8 mouse cellular contexts compared by ENCODE assay signal in genomic region chr2:165878907-165879361, GRCm38 (mm10). TPM values are rescaled to one million over a fixed set of nuclear protein-coding genes. Genes with fewer than 3 reads are reported as not detected.
DNase-seq lines count a peak whose midpoint lies in the region; ATAC-seq and TF ChIP-seq lines count a peak whose summit lies in the region.

No protein-coding gene starts in this region.

- no peak for TF ChIP-seq POLR2A in embryonic fibroblast, embryonic 13.5 days (IDR thresholded peaks at IDR 0.05; ENCODE audit: low read depth, low read length)

- ATAC-seq in intestine, embryonic 16.5 days: no peak
- no peak for ATAC-seq in neural tube, embryonic 15.5 days (ENCODE audit: low FRiP score)

- H3K9me3 ChIP-seq in intestine, embryonic 16.5 days (ENCODE audit: control insufficient read depth, low read length): no peaks in the 10 kb centered on the region
- H3K9me3 ChIP-seq in neural tube, embryonic 15.5 days (replicated peaks): no peaks in the 10 kb centered on the region

- H3K27me3 ChIP-seq in intestine, embryonic 16.5 days (replicated peaks; ENCODE audit: control insufficient read depth, insufficient read depth, low read length): no peaks in the 10 kb centered on the region
- no peaks in the 10 kb centered on the region for H3K27me3 ChIP-seq in neural tube, embryonic 15.5 days (replicated peaks)

- H3K4me1 ChIP-seq in embryonic fibroblast, embryonic 13.5 days (ENCODE audit: control insufficient read depth, insufficient read depth, low read length): peaks cover 46% of the 10 kb centered on the region
- H3K4me1 ChIP-seq in intestine, embryonic 16.5 days (ENCODE audit: control insufficient read depth, insufficient read depth, low read length): peaks cover 87% of the 10 kb centered on the region
- H3K4me1 ChIP-seq in neural tube, embryonic 15.5 days: peaks cover 98% of the 10 kb centered on the region

- peak overlapping the region; percentile 78 for H3K4me2 ChIP-seq in intestine, embryonic 16.5 days (ENCODE audit: low read depth, low read length)
- H3K4me2 ChIP-seq in neural tube, embryonic 15.5 days: peak overlapping the region; percentile 73

- H3K4me3 ChIP-seq in layer of hippocampus, adult 2 months: peak overlapping the region; percentile 60
- no peak overlapping the region for H3K4me3 ChIP-seq in embryonic fibroblast, embryonic 13.5 days (ENCODE audit: insufficient read depth, low read length)
- H3K4me3 ChIP-seq in intestine, embryonic 16.5 days (ENCODE audit: low read length): peak overlapping the region; percentile 40
- H3K4me3 ChIP-seq in neural tube, embryonic 15.5 days (replicated peaks): peak overlapping the region; percentile 38

- no peak for DNase-seq in layer of hippocampus, adult 2 months (ENCODE audit: low spot score in 2 of 2)
- DNase-seq in layer of hippocampus, postnatal 14 days (ENCODE audit: low spot score in 2 of 2): no peak
- no peak for DNase-seq in thymus, postnatal 0 days (ENCODE audit: low spot score)
- no peak for DNase-seq in gastrocnemius, adult 8-10 months (ENCODE audit: low spot score in 2 of 2)
- no peak for DNase-seq in right cerebral cortex, adult 18-20 months

- peak overlapping the region; percentile 71 for H3K9ac ChIP-seq in intestine, embryonic 16.5 days (ENCODE audit: low read depth, low read length)
- H3K9ac ChIP-seq in neural tube, embryonic 15.5 days (replicated peaks): peak overlapping the region; percentile 53

- no peaks in the 10 kb centered on the region; the same call in 1 of the 2 replicates for H3K36me3 ChIP-seq in intestine, embryonic 16.5 days (ENCODE audit: control insufficient read depth, insufficient read depth, low read length)
- H3K36me3 ChIP-seq in neural tube, embryonic 15.5 days: peaks cover 5% of the 10 kb centered on the region

- peak overlapping the region; percentile 100 for H3K27ac ChIP-seq in layer of hippocampus, adult 2 months
- peak overlapping the region; percentile 74 for H3K27ac ChIP-seq in embryonic fibroblast, embryonic 13.5 days (ENCODE audit: insufficient read depth, low read length)
- peak overlapping the region; percentile 100 for H3K27ac ChIP-seq in intestine, embryonic 16.5 days (ENCODE audit: low read length)
- H3K27ac ChIP-seq in neural tube, embryonic 15.5 days (replicated peaks): peak overlapping the region; percentile 99

- 28% methylated on average over 8 of the region's 8 CpGs for WGBS in intestine, embryonic 16.5 days
- 12% methylated on average over 8 of the region's 8 CpGs for WGBS in neural tube, embryonic 15.5 days

- TF ChIP-seq CTCF in layer of hippocampus, adult 2 months (conservative IDR thresholded peaks at IDR 0.05): no peak
- no peak for TF ChIP-seq CTCF in embryonic fibroblast, embryonic 13.5 days (IDR thresholded peaks at IDR 0.05; ENCODE audit: borderline replicate concordance, insufficient read depth, low read length)

RNA-seq across cellular contexts. Expression of gene Zmynd8, which starts 19.9 kb away (rescaled TPM):
- 100 to 1,000 TPM; 173 to 186 TPM for total RNA-seq in layer of hippocampus, adult 2 months (2021)
- total RNA-seq in layer of hippocampus, postnatal 14 days (2021): 100 to 1,000 TPM; 138 to 143 TPM
- polyA plus RNA-seq in embryonic fibroblast, embryonic 13.5 days (2011; ENCODE audit: insufficient read length, low read depth, missing spikeins): 65.8 and 66.4 TPM in 2 replicates
- 57.3 and 61.6 TPM in 2 replicates for polyA plus RNA-seq in intestine, embryonic 16.5 days (2015; fragmentation: Nextera tagmentation; extraction: Ambion mirVana)
- 79.3 and 79.5 TPM in 2 replicates for polyA plus RNA-seq in neural tube, embryonic 15.5 days (2015; fragmentation: Nextera tagmentation; extraction: Ambion mirVana)
- polyA plus RNA-seq in thymus, postnatal 0 days (2015; fragmentation: Nextera tagmentation; extraction: Ambion mirVana): 38.8 and 46.7 TPM in 2 replicates
- 10 to 100 TPM; 11.4 to 14.4 (median 13.5) TPM for total RNA-seq in gastrocnemius, adult 8-10 months (2022)
